20 mouse cellular contexts compared by ENCODE assay signal in the genomic region with DNA sequence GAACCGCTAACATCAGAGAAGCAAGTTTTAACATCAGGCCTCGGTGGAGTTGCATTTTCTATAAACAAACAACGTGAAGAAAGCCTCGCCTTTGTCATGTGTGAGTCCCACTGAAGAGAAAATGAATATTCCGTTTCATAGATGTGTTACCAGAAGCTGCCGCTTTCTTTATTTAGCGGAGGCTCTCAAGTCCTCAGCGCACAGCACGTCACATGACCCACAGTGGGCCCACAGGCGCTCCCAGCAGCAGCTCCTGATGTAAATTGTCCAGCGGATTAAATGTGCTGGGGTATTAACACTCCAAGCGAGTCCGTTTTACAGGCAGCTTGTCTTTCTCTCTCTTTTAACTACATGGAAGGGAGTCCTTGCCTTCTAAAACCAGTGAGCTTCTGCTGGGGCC.
A peak's percentile ranks its signal among the peaks of the same experiment; 100 is the strongest.
DNase-seq lines count a peak whose midpoint lies in the region; ATAC-seq and TF ChIP-seq lines count a peak whose summit lies in the region.
"Had no signal": no experiment of that assay in that cellular context is flagged by ENCODE, and none has a peak within 500 bp of the region (broad histone marks: within the 10 kb centered on the region; RNA-seq: fewer than 3 reads in every experiment).

No protein-coding gene starts in this region.

- 75% methylated on average over 13 of the region's 13 CpGs for WGBS in forebrain, postnatal 0 days
- WGBS in forebrain, embryonic 16.5 days = 76% methylated on average over 13 of the region's 13 CpGs
- 78% methylated on average over 13 of the region's 13 CpGs for WGBS in heart, embryonic 15.5 days
- 65% methylated on average over 13 of the region's 13 CpGs for WGBS in midbrain, embryonic 15.5 days
- WGBS in midbrain, embryonic 13.5 days = 69% methylated on average over 13 of the region's 13 CpGs

- no peak for DNase-seq in forebrain, postnatal 0 days
- no peak for DNase-seq in heart, postnatal 25 days (ENCODE audit: low spot score)
- no peak for DNase-seq in urinary bladder, adult 2 months (ENCODE audit: low spot score)
- DNase-seq: adrenal gland, adult 2 months; adrenal gland, postnatal 25 days; cerebellum, adult 2 months; gastrocnemius, postnatal 25 days; heart, postnatal 36 days; kidney, adult 8-10 months had no signal

- H3K9me3 ChIP-seq in forebrain, postnatal 0 days (ENCODE audit: low read length) = no peaks in the 10 kb centered on the region
- 0 out of 2 replicates have a peak, but pooled peaks cover 3% of the 10 kb centered on the region for H3K9me3 ChIP-seq in forebrain, embryonic 16.5 days (ENCODE audit: control insufficient read depth, low read length)
- H3K9me3 ChIP-seq in heart, embryonic 15.5 days (replicated peaks) = peaks cover 4% of the 10 kb centered on the region; the same call in 1 of the 2 replicates
- H3K9me3 ChIP-seq in midbrain, embryonic 15.5 days = no peaks in the 10 kb centered on the region
- H3K9me3 ChIP-seq in midbrain, embryonic 13.5 days = peaks cover 7% of the 10 kb centered on the region

- H3K27ac ChIP-seq in forebrain, postnatal 0 days (ENCODE audit: low read depth, low read length) = no peak overlapping the region
- no peak overlapping the region for H3K27ac ChIP-seq in forebrain, embryonic 16.5 days (ENCODE audit: low read length)
- H3K27ac ChIP-seq in heart, embryonic 15.5 days = peak overlapping the region; percentile 37
- H3K27ac ChIP-seq in midbrain, embryonic 15.5 days = no peak overlapping the region
- no peak overlapping the region for H3K27ac ChIP-seq in midbrain, embryonic 13.5 days
- H3K27ac ChIP-seq: embryonic facial prominence, embryonic 10.5 days; hindbrain, embryonic 12.5 days had no signal

- no peak overlapping the region for H3K4me3 ChIP-seq in forebrain, postnatal 0 days (ENCODE audit: low read depth, low read length)
- H3K4me3 ChIP-seq in forebrain, embryonic 16.5 days (replicated peaks; ENCODE audit: low read length) = no peak overlapping the region
- no peak overlapping the region for H3K4me3 ChIP-seq in heart, embryonic 15.5 days
- no peak overlapping the region for H3K4me3 ChIP-seq in midbrain, embryonic 15.5 days
- no peak overlapping the region for H3K4me3 ChIP-seq in midbrain, embryonic 13.5 days (replicated peaks)
- H3K4me3 ChIP-seq: embryonic facial prominence, embryonic 10.5 days; hindbrain, embryonic 12.5 days had no signal

- intact Hi-C loops in heart, postnatal 25 days (cut with DNase I) = no loop called here

- H3K4me2 ChIP-seq in forebrain, postnatal 0 days (ENCODE audit: low read depth) = no peak overlapping the region
- no peak overlapping the region for H3K4me2 ChIP-seq in forebrain, embryonic 16.5 days (ENCODE audit: low read length)
- no peak overlapping the region for H3K4me2 ChIP-seq in heart, embryonic 15.5 days
- H3K4me2 ChIP-seq in midbrain, embryonic 15.5 days = no peak overlapping the region
- no peak overlapping the region for H3K4me2 ChIP-seq in midbrain, embryonic 13.5 days (replicated peaks)
- H3K4me2 ChIP-seq: hindbrain, embryonic 12.5 days had no signal

- H3K9ac ChIP-seq in forebrain, postnatal 0 days = no peak overlapping the region
- H3K9ac ChIP-seq in forebrain, embryonic 16.5 days (replicated peaks; ENCODE audit: low read depth, low read length) = no peak overlapping the region
- no peak overlapping the region for H3K9ac ChIP-seq in heart, embryonic 15.5 days
- no peak overlapping the region for H3K9ac ChIP-seq in midbrain, embryonic 15.5 days
- H3K9ac ChIP-seq in midbrain, embryonic 13.5 days (replicated peaks) = no peak overlapping the region
- H3K9ac ChIP-seq: hindbrain, embryonic 12.5 days had no signal

- ATAC-seq in forebrain, postnatal 0 days = 0 out of 2 replicates have a peak, but pooled peaks have one; percentile 23
- no peak for ATAC-seq in forebrain, embryonic 16.5 days
- ATAC-seq in heart, embryonic 15.5 days (replicated peaks; ENCODE audit: insufficient number of reproducible peaks, insufficient read depth, low FRiP score, low read depth) = no peak
- ATAC-seq in midbrain, embryonic 15.5 days (replicated peaks) = peak; percentile 54; the same call in 1 of the 2 replicates
- ATAC-seq in midbrain, embryonic 13.5 days = no peak
- ATAC-seq: hindbrain, embryonic 16.5 days; inflammation-experienced regulatory T-cells, adult 6 months; intestine, postnatal 0 days; Patski had no signal

- H3K4me1 ChIP-seq in forebrain, postnatal 0 days (ENCODE audit: insufficient read depth) = no peaks in the 10 kb centered on the region
- H3K4me1 ChIP-seq in forebrain, embryonic 16.5 days (replicated peaks; ENCODE audit: control insufficient read depth, insufficient read depth, low read length) = no peaks in the 10 kb centered on the region
- peaks cover 18% of the 10 kb centered on the region for H3K4me1 ChIP-seq in heart, embryonic 15.5 days (replicated peaks)
- no peaks in the 10 kb centered on the region for H3K4me1 ChIP-seq in midbrain, embryonic 15.5 days
- H3K4me1 ChIP-seq in midbrain, embryonic 13.5 days (replicated peaks) = 0 out of 2 replicates have a peak, but pooled peaks cover 4% of the 10 kb centered on the region
- H3K4me1 ChIP-seq: embryonic facial prominence, embryonic 10.5 days; hindbrain, embryonic 12.5 days had no signal

- no peak for TF ChIP-seq CTCF in forebrain, postnatal 0 days (IDR thresholded peaks at IDR 0.05; ENCODE audit: low read depth)

- no peaks in the 10 kb centered on the region for H3K36me3 ChIP-seq in forebrain, postnatal 0 days (ENCODE audit: insufficient read depth)
- H3K36me3 ChIP-seq in forebrain, embryonic 16.5 days (ENCODE audit: control insufficient read depth, insufficient read depth) = no peaks in the 10 kb centered on the region
- no peaks in the 10 kb centered on the region for H3K36me3 ChIP-seq in heart, embryonic 15.5 days
- no peaks in the 10 kb centered on the region for H3K36me3 ChIP-seq in midbrain, embryonic 15.5 days (replicated peaks)
- H3K36me3 ChIP-seq in midbrain, embryonic 13.5 days = no peaks in the 10 kb centered on the region
- H3K36me3 ChIP-seq: embryonic facial prominence, embryonic 10.5 days; hindbrain, embryonic 12.5 days had no signal

- H3K27me3 ChIP-seq in forebrain, postnatal 0 days (ENCODE audit: insufficient read depth, low read length) = no peaks in the 10 kb centered on the region
- no peaks in the 10 kb centered on the region for H3K27me3 ChIP-seq in forebrain, embryonic 16.5 days (replicated peaks; ENCODE audit: control insufficient read depth, insufficient read depth, low read length)
- no peaks in the 10 kb centered on the region for H3K27me3 ChIP-seq in heart, embryonic 15.5 days
- H3K27me3 ChIP-seq in midbrain, embryonic 15.5 days (replicated peaks) = no peaks in the 10 kb centered on the region
- H3K27me3 ChIP-seq in midbrain, embryonic 13.5 days = no peaks in the 10 kb centered on the region
- H3K27me3 ChIP-seq: CH12.LX; hindbrain, embryonic 12.5 days had no signal

Comparison
In these comparisons a context has a peak if more than half of its experiments do, and no peak if none do; other contexts are left out.
1. ATAC-seq: peak in forebrain, postnatal 0 days (single experiment) and midbrain, embryonic 15.5 days (single experiment); none in forebrain, embryonic 16.5 days (single experiment), heart, embryonic 15.5 days (single experiment) and midbrain, embryonic 13.5 days (single experiment).